Mouse (Mus musculus) adrenal gland, postnatal 36 days (tissue): ENCODE measurements around the gene Stk35. TPM values are rescaled to one million over a fixed set of nuclear protein-coding genes. Genes with fewer than 3 reads are reported as not detected.

Experiments used
- DNase-seq, 2 experiments: peaks; one replicate each; pipeline ENCODE4 v3.0.0; 2021; ENCODE audit warnings: mixed read lengths in 1 of 2
- long read RNA-seq, 2 experiments: library from polyadenylated mRNA; stranded (forward); transcript quantifications; one replicate each; pipeline ENCODE4 v2.0.0; 2021; ENCODE audit warnings: borderline sequencing depth in 2 of 2
- total RNA-seq, 2 experiments: library from RNA; stranded (reverse); gene quantifications; 2 replicates each; pipeline ENCODE4 v1.2.3; 2021

Gene Stk35
- 10 to 100 TPM; 25.1 to 30.1 TPM for total RNA-seq
- long read RNA-seq, experiment 1, partial matches to known transcripts, result 3 of 8 reads
- long read RNA-seq, experiment 1, other reads (novel, unspliced or antisense), result 3 of 8 reads
- long read RNA-seq, experiment 2, full-length matches to known transcripts, result 2 of 2 reads
- long read RNA-seq, experiment 2, partial matches to known transcripts, result 0 of 2 reads
- long read RNA-seq, experiment 2, other reads (novel, unspliced or antisense), result 0 of 2 reads

GRCm38 (mm10) chr2:129800271-129800903 lies at the start of gene Stk35:
Gene Stk35, plus strand, starts transcription at chr2:129800517.
- peak; percentile 94 to 96 for DNase-seq

GRCm38 (mm10) chr2:129782046-129782445 lies 18.3 kb upstream of the Stk35 start:
- peak in 1 of 2 experiments; percentile 46 for DNase-seq

GRCm38 (mm10) chr2:129796501-129796900 lies 3.8 kb upstream of the Stk35 start:
- DNase-seq, result no peak

- DNase-seq, result no peak
Observed at GRCm38 (mm10) chr2:129797709-129798108, 2.6 kb upstream of the Stk35 start.

- no peak for DNase-seq
Observed at GRCm38 (mm10) chr2:129798410-129798809, 1.9 kb upstream of the Stk35 start.

GRCm38 (mm10) chr2:129800904-129801230 lies 550 bp downstream of the Stk35 start:
- no peak for DNase-seq

GRCm38 (mm10) chr2:129801231-129802029 lies 1.1 kb downstream of the Stk35 start:
- peak; percentile 92 to 93 for DNase-seq

- no peak for DNase-seq
Observed at GRCm38 (mm10) chr2:129805486-129805885, 5.2 kb downstream of the Stk35 start.

GRCm38 (mm10) chr2:129806486-129806885 lies 6.2 kb downstream of the Stk35 start:
- no peak for DNase-seq

- DNase-seq, result no peak
Observed at GRCm38 (mm10) chr2:129810563-129810962, 10.2 kb downstream of the Stk35 start.

- no peak for DNase-seq
Observed at GRCm38 (mm10) chr2:129814033-129814432, 13.7 kb downstream of the Stk35 start.

- DNase-seq, result no peak
Observed at GRCm38 (mm10) chr2:129815076-129815475, 14.8 kb downstream of the Stk35 start.

- no peak for DNase-seq
Observed at GRCm38 (mm10) chr2:129817603-129818257, 17.4 kb downstream of the Stk35 start.

GRCm38 (mm10) chr2:129818868-129819267 lies 18.6 kb downstream of the Stk35 start:
- DNase-seq, result peak in 1 of 2 experiments; percentile 25

- peak in 1 of 2 experiments; percentile 16 for DNase-seq
Observed at GRCm38 (mm10) chr2:129819531-129819930, 19.2 kb downstream of the Stk35 start.

GRCm38 (mm10) chr2:129819951-129820350 lies 19.6 kb downstream of the Stk35 start:
- peak; percentile 35 to 39 for DNase-seq

GRCm38 (mm10) chr2:129821021-129821420 lies 20.7 kb downstream of the Stk35 start:
- DNase-seq, result no peak

- DNase-seq, result no peak
Observed at GRCm38 (mm10) chr2:129821568-129821967, 21.3 kb downstream of the Stk35 start.

- no peak for DNase-seq
Observed at GRCm38 (mm10) chr2:129823310-129823709, 23.0 kb downstream of the Stk35 start.

- no peak for DNase-seq
Observed at GRCm38 (mm10) chr2:129824254-129824653, 23.9 kb downstream of the Stk35 start.

- no peak for DNase-seq
Observed at GRCm38 (mm10) chr2:129826141-129826540, 25.8 kb downstream of the Stk35 start.

GRCm38 (mm10) chr2:129832993-129833392 lies 32.7 kb downstream of the Stk35 start:
- DNase-seq, result no peak

- DNase-seq, result no peak
Observed at GRCm38 (mm10) chr2:129834221-129834620, 33.9 kb downstream of the Stk35 start.
